Mouse (Mus musculus) gonadal fat pad, adult 2 months (tissue): ENCODE data around the gene Gm13276. TPM values are rescaled to one million over a fixed set of nuclear protein-coding genes. Genes with fewer than 3 reads are reported as not detected.
"Not testable (repeated sequence)": the region's sequence is repeated elsewhere in the genome, so short reads cannot be mapped to it uniquely, and the experiment has no call there.

Experiments
- DNase-seq: peaks from one replicate; pipeline ENCODE4 v3.0.0-alpha.2; 2012; ENCODE audit warnings: low read depth
- polyA plus RNA-seq: library from polyadenylated mRNA; depleted of rRNA; stranded (reverse); fragments of >200 nt; gene quantifications from 2 replicates; pipeline ENCODE4 v1.2.3, GENCODE M21; 2012; rRNA removed

Gene Gm13276
- polyA plus RNA-seq, 1 experiment, result not detected

- DNase-seq, result not testable (repeated sequence)
Observed at GRCm38 (mm10) chr4:88782335-88782734, 3.2 kb upstream of the Gm13276 start.

- DNase-seq, result not testable (repeated sequence)
Observed at GRCm38 (mm10) chr4:88788402-88788801, 2.9 kb downstream of the Gm13276 start, which contains the start of gene Gm13277. Gm13277 (plus strand) TSS chr4:88788632.

- not testable (repeated sequence) for DNase-seq
Observed at GRCm38 (mm10) chr4:88791250-88791649, 5.7 kb downstream of the Gm13276 start, which contains the start of gene Gm13278. Gm13278 (plus strand) TSS chr4:88791550.

- not testable (repeated sequence) for DNase-seq
Observed at GRCm38 (mm10) chr4:88793936-88794675, 8.6 kb downstream of the Gm13276 start, which contains the start of gene Gm13275. Gm13275 (plus strand) TSS chr4:88794487.

GRCm38 (mm10) chr4:88797097-88797496 lies 11.6 kb downstream of the Gm13276 start, which contains the start of gene Gm13279:
Gm13279 (plus strand) TSS chr4:88797397.
- not testable (repeated sequence) for DNase-seq

- not testable (repeated sequence) for DNase-seq
Observed at GRCm38 (mm10) chr4:88799365-88799764, 13.9 kb downstream of the Gm13276 start, which contains the start of gene Gm13285. Gm13285 (plus strand) TSS chr4:88799665.

- not testable (repeated sequence) for DNase-seq
Observed at GRCm38 (mm10) chr4:88802954-88803353, 17.4 kb downstream of the Gm13276 start, which contains the start of gene Gm13287. Gm13287 (plus strand) TSS chr4:88803254.

- not testable (repeated sequence) for DNase-seq
Observed at GRCm38 (mm10) chr4:88805231-88805630, 19.7 kb downstream of the Gm13276 start, which contains the start of gene Gm13288. Gm13288 (plus strand) TSS chr4:88805531.

GRCm38 (mm10) chr4:88805761-88806160 lies 20.3 kb downstream of the Gm13276 start:
- not testable (repeated sequence) for DNase-seq

GRCm38 (mm10) chr4:88815928-88816327 lies 30.4 kb downstream of the Gm13276 start, which contains the start of gene Ifna7:
Ifna7 (plus strand) TSS chr4:88816228.
- DNase-seq, result no peak

GRCm38 (mm10) chr4:88819659-88820058 lies 34.1 kb downstream of the Gm13276 start, which contains the start of gene Ifna11:
Ifna11 (plus strand) TSS chr4:88819959.
- no peak for DNase-seq

- no peak for DNase-seq
Observed at GRCm38 (mm10) chr4:88822995-88823394, 37.5 kb downstream of the Gm13276 start.

- not testable (repeated sequence) for DNase-seq
Observed at GRCm38 (mm10) chr4:88827116-88827515, 41.6 kb downstream of the Gm13276 start, which contains the start of gene Ifna6. Ifna6 (plus strand) TSS chr4:88827416.

GRCm38 (mm10) chr4:88830523-88830922 lies 45.0 kb downstream of the Gm13276 start:
- DNase-seq, result no peak

GRCm38 (mm10) chr4:88835225-88835624 lies 49.7 kb downstream of the Gm13276 start, which contains the start of gene Ifna5:
Ifna5 (plus strand) TSS chr4:88835525.
- DNase-seq, result not testable (repeated sequence)

Other genes with a start within 250 kb of the Gm13276 start
- gene Ifna15, start 227.5 kb upstream of the Gm13276 start, polyA plus RNA-seq, result not detected in 2 replicates
- not detected in 2 replicates for gene Ifna14, start 213.9 kb upstream of the Gm13276 start, polyA plus RNA-seq
- not detected in 2 replicates for gene Ifna9, start 193.3 kb upstream of the Gm13276 start, polyA plus RNA-seq
- not detected in 2 replicates for gene Ifna12, start 182.3 kb upstream of the Gm13276 start, polyA plus RNA-seq
- gene C87499, start 151.3 kb upstream of the Gm13276 start, polyA plus RNA-seq, result not detected in 2 replicates
- not detected in 2 replicates for gene Ifna13, start 141.2 kb upstream of the Gm13276 start, polyA plus RNA-seq
- not detected in 2 replicates for gene Ifna16, start 108.8 kb upstream of the Gm13276 start, polyA plus RNA-seq
- not detected in 2 replicates for gene Ifna2, start 101.8 kb upstream of the Gm13276 start, polyA plus RNA-seq
- gene Ifnab, start 94.3 kb upstream of the Gm13276 start, polyA plus RNA-seq, result not detected in 2 replicates
- 0.84 and 0.86 TPM in 2 replicates for gene Gm26566, start 63.9 kb upstream of the Gm13276 start, polyA plus RNA-seq
- 14.9 and 20.2 TPM in 2 replicates for gene Klhl9, start 63.2 kb upstream of the Gm13276 start, polyA plus RNA-seq
- gene Gm13271, start 30.8 kb upstream of the Gm13276 start, polyA plus RNA-seq, result 0.35 TPM in 1 of 2 replicates, not detected in the other
- gene Gm13283, start 25.6 kb upstream of the Gm13276 start, polyA plus RNA-seq, result not detected in 2 replicates
- gene Gm13290, start 11.9 kb upstream of the Gm13276 start, polyA plus RNA-seq, result not detected in 2 replicates
- gene Gm13289, start 8.8 kb upstream of the Gm13276 start, polyA plus RNA-seq, result not detected in 2 replicates
- not detected in 2 replicates for gene Gm13272, start 5.9 kb upstream of the Gm13276 start, polyA plus RNA-seq
- gene Ifnz, start 3.6 kb upstream of the Gm13276 start, polyA plus RNA-seq, result 0.07 TPM in 1 of 2 replicates, not detected in the other
- gene Gm13277, start 2.9 kb downstream of the Gm13276 start, polyA plus RNA-seq, result not detected in 2 replicates
- not detected in 2 replicates for gene Gm13278, start 5.8 kb downstream of the Gm13276 start, polyA plus RNA-seq
- gene Gm13275, start 8.8 kb downstream of the Gm13276 start, polyA plus RNA-seq, result not detected in 2 replicates
- not detected in 2 replicates for gene Gm13279, start 11.7 kb downstream of the Gm13276 start, polyA plus RNA-seq
- gene Gm13285, start 14.0 kb downstream of the Gm13276 start, polyA plus RNA-seq, result not detected in 2 replicates
- gene Gm13287, start 17.5 kb downstream of the Gm13276 start, polyA plus RNA-seq, result not detected in 2 replicates
- gene Gm13288, start 19.8 kb downstream of the Gm13276 start, polyA plus RNA-seq, result not detected in 2 replicates
- gene Ifna7, start 30.5 kb downstream of the Gm13276 start, polyA plus RNA-seq, result not detected in 2 replicates
- not detected in 2 replicates for gene Ifna11, start 34.2 kb downstream of the Gm13276 start, polyA plus RNA-seq
- not detected in 2 replicates for gene Ifna6, start 41.7 kb downstream of the Gm13276 start, polyA plus RNA-seq
- not detected in 2 replicates for gene Ifna5, start 49.8 kb downstream of the Gm13276 start, polyA plus RNA-seq
- not detected in 2 replicates for gene Ifna4, start 56.2 kb downstream of the Gm13276 start, polyA plus RNA-seq
- gene Ifna1, start 64.4 kb downstream of the Gm13276 start, polyA plus RNA-seq, result not detected in 2 replicates
- not detected in 2 replicates for gene Ifne, start 94.5 kb downstream of the Gm13276 start, polyA plus RNA-seq